Mouse (Mus musculus) G1E (cell line): Measurements from ENCODE around the gene Mad2l1. TPM values are rescaled to one million over a fixed set of nuclear protein-coding genes. Genes with fewer than 3 reads are reported as not detected.
A peak's percentile ranks its signal among the peaks of the same experiment; 100 is the strongest.

ENCODE experiments used
- ATAC-seq: 2 replicates; pipeline ENCODE4 v1.8.0; 2016; ENCODE audit warnings: mild to moderate bottlenecking; ENCODE audit not compliant: insufficient number of reproducible peaks, poor library complexity, low FRiP score, severe bottlenecking; ENCODE audit errors: extremely low read depth
- DNase-seq: peaks from one replicate; pipeline ENCODE4 v3.0.0; 2012; ENCODE audit warnings: low spot score
- H3K27me3 ChIP-seq: 2 replicates; pipeline ENCODE4 v1.6.1; 2012; ENCODE audit warnings: mild to moderate bottlenecking, low read length, inconsistent platforms; ENCODE audit not compliant: insufficient read depth
- H3K36me3 ChIP-seq: replicated peaks from 2 replicates; pipeline ENCODE3; 2012; ENCODE audit warnings: mild to moderate bottlenecking, inconsistent platforms
- H3K4me1 ChIP-seq: 2 replicates; pipeline ENCODE4 v1.6.1; 2012; ENCODE audit warnings: low read depth, low read length, inconsistent platforms, mixed read lengths; ENCODE audit not compliant: insufficient read depth
- H3K4me3 ChIP-seq: 2 replicates; pipeline ENCODE4 v1.5.1; 2012; ENCODE audit warnings: low read depth, mild to moderate bottlenecking, inconsistent platforms, low read length, moderate library complexity, mixed read lengths
- H3K9me3 ChIP-seq: replicated peaks from 2 replicates; pipeline ENCODE4 v1.6.1; 2012; ENCODE audit warnings: inconsistent platforms
- CTCF ChIP-seq: IDR thresholded peaks from 2 replicates; pipeline ENCODE4 v1.5.1; 2012; ENCODE audit warnings: low read depth, low read length, inconsistent platforms, mixed read lengths
- GATA1 ChIP-seq: IDR thresholded peaks from 2 replicates; pipeline ENCODE4 v1.6.1; 2012; ENCODE audit warnings: borderline replicate concordance, low read length, inconsistent platforms, mixed read lengths
- GATA2 ChIP-seq: IDR thresholded peaks from 2 replicates; pipeline ENCODE4 v1.6.1; 2012; ENCODE audit warnings: low read depth, low read length, inconsistent platforms, borderline replicate concordance
- POLR2AphosphoS5 ChIP-seq: IDR thresholded peaks from 2 replicates; pipeline ENCODE4 v1.6.1; 2012; ENCODE audit warnings: low read depth, low read length, inconsistent platforms; ENCODE audit not compliant: insufficient replicate concordance
- TAL1 ChIP-seq: conservative IDR thresholded peaks from 2 replicates; pipeline ENCODE4 v1.6.1; 2012; ENCODE audit warnings: low read depth, low read length, inconsistent platforms, mixed read lengths
- polyA plus RNA-seq: library from polyadenylated mRNA; stranded (reverse); fragments of >175 nt; gene quantifications from 2 replicates; pipeline ENCODE4 v1.2.3, GENCODE M21; 2012
- total RNA-seq, 2 experiments: library from RNA; stranded (forward) in 1 of 2; stranded (reverse) in 1 of 2; fragments of 200-1000 nt in 1 of 2; fragments of >200 nt in 1 of 2; fragmentation: Nextera tagmentation in 1 of 2; gene quantifications; 2 replicates each; pipeline ENCODE4 v1.2.3; 2014 to 2017

The Mad2l1 gene
- total and polyA plus RNA-seq, 3 experiments, result 7.9 to 233 (median 159) TPM

- Histone ChIP-seq H3K36me3 (peaks cover 31% of the 10 kb centered on the region), H3K4me3 (peak overlapping the region; percentile 83), H3K9me3 (no peaks in the 10 kb centered on the region), H3K4me1 (peaks cover 17% of the 10 kb centered on the region), H3K27me3 (no peaks in the 10 kb centered on the region)
- TF ChIP-seq POLR2AphosphoS5, result no peak
- DNase-seq, result peak; percentile 16
- no peak for ATAC-seq
These were observed 776 bp downstream of the Mad2l1 start for GRCm38 (mm10) chr6:66535966-66536365.

GRCm38 (mm10) chr6:66559996-66560395 lies 24.8 kb downstream of the Mad2l1 start, which contains the start of gene Vmn1r32:
Gene Vmn1r32, minus strand, starts transcription at chr6:66560096.
- Histone ChIP-seq H3K9me3 (no peaks in the 10 kb centered on the region), H3K4me3 (no peak within 1 kb of the TSS), H3K4me1 (no peaks in the 10 kb centered on the region), H3K36me3 (no peaks in the 10 kb centered on the region), H3K27me3 (no peaks in the 10 kb centered on the region)
- ATAC-seq (no peak), DNase-seq (no peak)
- no peak for TF ChIP-seq GATA1
- TF ChIP-seq TAL1, result no peak
- TF ChIP-seq CTCF, result no peak
- TF ChIP-seq POLR2AphosphoS5, result no peak
- no peak for TF ChIP-seq GATA2

GRCm38 (mm10) chr6:66595804-66596203 lies 60.6 kb downstream of the Mad2l1 start:
- Histone ChIP-seq H3K27me3 (no peaks in the 10 kb centered on the region), H3K9me3 (no peaks in the 10 kb centered on the region), H3K36me3 (no peaks in the 10 kb centered on the region), H3K4me1 (no peaks in the 10 kb centered on the region), H3K4me3 (no peak overlapping the region)
- DNase-seq (no peak), ATAC-seq (no peak)
- TF ChIP-seq POLR2AphosphoS5 (no peak), CTCF (no peak), GATA2 (no peak), TAL1 (no peak)

Other genes with a start within 250 kb of the Mad2l1 start
- not detected in 2 replicates for gene Vmn1r32, start 24.7 kb downstream of the Mad2l1 start, total RNA-seq (2014; fragmentation: Nextera tagmentation)
- 0.05 TPM in 1 of 2 replicates, not detected in the other for gene Vmn1r32, start 24.7 kb downstream of the Mad2l1 start, total RNA-seq (2017)
- gene Vmn1r32, start 24.7 kb downstream of the Mad2l1 start, polyA plus RNA-seq, result not detected in 2 replicates
- not detected in 2 replicates for gene Vmn1r33, start 82.9 kb downstream of the Mad2l1 start, total RNA-seq (2014; fragmentation: Nextera tagmentation)
- 0.06 and 0.16 TPM in 2 replicates for gene Vmn1r33, start 82.9 kb downstream of the Mad2l1 start, total RNA-seq (2017)
- gene Vmn1r33, start 82.9 kb downstream of the Mad2l1 start, polyA plus RNA-seq, result not detected in 2 replicates
- not detected in 2 replicates for gene Vmn1r34, start 108.5 kb downstream of the Mad2l1 start, total RNA-seq (2014; fragmentation: Nextera tagmentation)
- gene Vmn1r34, start 108.5 kb downstream of the Mad2l1 start, total RNA-seq (2017), result 0.11 and 0.17 TPM in 2 replicates
- not detected in 2 replicates for gene Vmn1r34, start 108.5 kb downstream of the Mad2l1 start, polyA plus RNA-seq
- gene Vmn1r35, start 150.5 kb downstream of the Mad2l1 start, total RNA-seq (2014; fragmentation: Nextera tagmentation), result not detected in 2 replicates
- gene Vmn1r35, start 150.5 kb downstream of the Mad2l1 start, total RNA-seq (2017), result 0.05 and 0.12 TPM in 2 replicates
- not detected in 2 replicates for gene Vmn1r35, start 150.5 kb downstream of the Mad2l1 start, polyA plus RNA-seq
- not detected in 2 replicates for gene Vmn1r36, start 183.8 kb downstream of the Mad2l1 start, total RNA-seq (2014; fragmentation: Nextera tagmentation)
- 0.16 TPM in 1 of 2 replicates, not detected in the other for gene Vmn1r36, start 183.8 kb downstream of the Mad2l1 start, total RNA-seq (2017)
- gene Vmn1r36, start 183.8 kb downstream of the Mad2l1 start, polyA plus RNA-seq, result not detected in 2 replicates
- gene Vmn1r37, start 194.0 kb downstream of the Mad2l1 start, total RNA-seq (2014; fragmentation: Nextera tagmentation), result not detected in 2 replicates
- gene Vmn1r37, start 194.0 kb downstream of the Mad2l1 start, total RNA-seq (2017), result not detected in 2 replicates
- not detected in 2 replicates for gene Vmn1r37, start 194.0 kb downstream of the Mad2l1 start, polyA plus RNA-seq
- gene Vmn1r38, start 247.2 kb downstream of the Mad2l1 start, total RNA-seq (2014; fragmentation: Nextera tagmentation), result not detected in 2 replicates
- gene Vmn1r38, start 247.2 kb downstream of the Mad2l1 start, total RNA-seq (2017), result 0.06 and 0.11 TPM in 2 replicates
- not detected in 2 replicates for gene Vmn1r38, start 247.2 kb downstream of the Mad2l1 start, polyA plus RNA-seq